Mouse (Mus musculus): ENCODE data around the gene Zfand3.
A peak's percentile ranks its signal among the peaks of the same experiment; 100 is the strongest.

The Zfand3 gene

GRCm38 (mm10) chr17:29998566-29999295 is 5.8 kb upstream of the Zfand3 start:
- DNase-seq (ENCODE audit: low spot score): no peak

DNA sequence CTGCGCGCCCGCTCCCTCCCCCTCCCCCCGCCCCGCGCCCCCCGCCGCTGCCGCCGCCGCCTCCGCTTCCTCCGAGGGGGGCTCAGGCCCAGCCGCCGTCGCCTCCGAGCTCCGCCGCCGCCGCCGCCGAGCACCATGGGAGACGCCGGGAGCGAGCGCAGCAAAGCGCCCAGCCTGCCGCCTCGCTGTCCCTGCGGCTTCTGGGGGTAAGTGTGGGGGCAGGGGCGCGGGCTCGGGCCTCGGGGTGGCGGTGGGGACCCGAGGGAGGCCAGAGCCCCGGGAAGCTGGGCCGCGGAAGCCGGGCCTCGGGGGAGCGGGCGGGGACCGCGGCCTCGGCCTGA is 540 bp downstream of the Zfand3 start:
- DNase-seq (ENCODE audit: low spot score): no peak

DNA sequence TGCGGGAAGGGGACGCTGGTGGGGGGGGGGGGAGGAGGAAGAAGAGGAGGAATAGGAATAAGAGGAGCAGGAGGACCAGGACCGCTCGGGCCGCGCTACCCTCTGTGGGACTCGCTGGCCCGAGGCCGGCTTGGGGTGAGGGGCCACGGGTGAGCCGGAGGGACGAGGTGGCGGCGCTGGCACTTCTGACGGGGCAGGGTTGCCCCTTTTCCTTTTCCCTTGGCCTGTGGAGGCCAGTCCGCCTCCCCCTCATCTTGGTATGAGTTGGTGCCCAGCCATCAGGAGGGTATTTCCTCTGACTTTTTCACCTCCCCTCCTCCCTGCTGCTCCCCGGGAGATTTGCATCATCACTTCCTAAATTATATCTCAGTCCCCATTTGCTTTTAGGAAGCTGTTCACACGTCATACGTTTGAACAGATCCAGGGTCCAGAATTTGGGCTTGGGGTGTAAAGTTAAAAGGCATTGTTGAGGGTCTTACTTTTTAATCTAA is 963 bp downstream of the Zfand3 start:
- DNase-seq (ENCODE audit: low spot score): peak; percentile 19

DNA sequence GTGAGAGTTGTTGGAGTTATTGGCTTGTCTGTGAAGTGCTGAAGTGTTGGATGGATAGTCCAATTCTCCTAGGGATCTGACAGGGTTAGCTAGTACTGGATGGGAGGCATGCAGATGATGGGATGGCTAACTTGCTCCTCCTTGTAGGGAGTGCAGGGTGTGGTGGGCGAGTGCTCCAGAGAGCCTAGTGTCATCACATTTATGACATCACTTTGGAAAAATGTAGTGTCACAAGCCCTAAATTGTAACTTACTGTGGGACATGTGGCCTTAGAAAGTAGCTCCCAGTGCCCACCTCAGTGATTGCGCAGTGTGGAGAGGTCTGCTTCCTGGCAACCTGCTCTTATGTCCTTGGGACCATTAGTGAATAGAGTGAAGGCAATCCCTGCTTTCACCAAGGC is 2.3 kb downstream of the Zfand3 start:
- no peak for DNase-seq (ENCODE audit: low spot score)

DNA sequence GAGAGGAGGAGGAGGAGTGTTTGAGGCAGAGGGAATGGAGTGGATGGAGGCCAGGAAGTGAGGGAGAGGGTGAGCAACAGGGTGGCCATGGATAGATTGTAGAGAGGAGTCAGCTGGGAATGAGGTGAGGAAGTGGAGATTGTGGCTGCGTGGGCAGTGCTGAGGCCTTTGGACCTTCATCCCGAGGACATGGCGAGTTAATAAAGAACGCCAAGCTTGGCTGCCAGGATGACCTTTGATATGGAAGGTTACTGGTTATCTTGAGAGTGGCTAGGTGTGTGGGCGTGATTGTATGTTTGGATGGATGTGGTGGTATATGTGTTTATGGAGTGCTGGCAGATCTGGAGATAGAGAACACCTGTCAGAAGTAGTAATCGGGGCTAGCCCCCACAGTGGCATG is 3.4 kb downstream of the Zfand3 start:
- no peak for DNase-seq (ENCODE audit: low spot score)

DNA sequence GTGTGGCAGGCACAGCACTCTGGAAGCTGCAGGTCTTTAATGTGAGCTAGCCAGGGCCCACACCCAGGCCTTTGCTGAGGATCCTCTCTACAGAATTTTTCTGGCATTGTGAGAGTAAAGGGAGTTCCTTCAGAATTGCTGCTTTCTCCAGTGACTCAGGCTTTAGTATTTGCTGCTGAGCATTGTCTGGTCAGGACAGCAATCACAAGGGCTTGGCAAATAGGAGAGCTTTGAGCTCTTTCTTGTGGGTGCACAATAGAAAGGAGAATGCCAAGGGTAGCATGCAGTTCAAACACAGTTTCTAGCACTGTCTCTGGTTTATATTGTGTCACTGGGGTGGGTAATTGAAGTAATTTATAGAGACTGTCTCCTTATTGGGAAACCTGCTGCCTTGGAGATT is 3.9 kb downstream of the Zfand3 start:
- DNase-seq (ENCODE audit: low spot score): no peak

- DNase-seq (ENCODE audit: low spot score): no peak
These were observed 10.1 kb downstream of the Zfand3 start for GRCm38 (mm10) chr17:30014660-30015059.

- no peak for DNase-seq (ENCODE audit: low spot score)
These were observed 14.5 kb downstream of the Zfand3 start for GRCm38 (mm10) chr17:30018927-30019610.

DNA sequence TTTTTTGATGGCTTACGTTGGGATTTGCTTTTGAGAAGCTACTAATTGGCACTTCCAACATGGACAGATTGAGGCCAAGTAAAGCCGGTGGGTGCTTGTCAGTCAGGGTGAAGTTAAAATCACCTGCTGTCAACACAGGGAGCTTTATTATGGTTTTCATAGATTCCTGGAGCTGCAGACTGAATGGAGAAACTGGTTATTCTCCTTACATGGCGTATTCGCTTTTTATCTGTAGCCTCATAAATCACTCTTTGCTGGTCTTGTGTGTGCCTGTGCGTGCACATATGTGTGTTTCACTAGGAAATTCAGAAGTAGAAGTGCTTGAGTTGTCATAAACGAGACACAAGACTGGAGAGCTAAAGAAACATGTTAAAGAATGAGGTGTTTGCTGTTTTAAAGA is 15.4 kb downstream of the Zfand3 start:
- no peak for DNase-seq (ENCODE audit: low spot score)

- DNase-seq (ENCODE audit: low spot score): peak; percentile 31
These were observed 20.1 kb downstream of the Zfand3 start for GRCm38 (mm10) chr17:30024651-30025050.

DNA sequence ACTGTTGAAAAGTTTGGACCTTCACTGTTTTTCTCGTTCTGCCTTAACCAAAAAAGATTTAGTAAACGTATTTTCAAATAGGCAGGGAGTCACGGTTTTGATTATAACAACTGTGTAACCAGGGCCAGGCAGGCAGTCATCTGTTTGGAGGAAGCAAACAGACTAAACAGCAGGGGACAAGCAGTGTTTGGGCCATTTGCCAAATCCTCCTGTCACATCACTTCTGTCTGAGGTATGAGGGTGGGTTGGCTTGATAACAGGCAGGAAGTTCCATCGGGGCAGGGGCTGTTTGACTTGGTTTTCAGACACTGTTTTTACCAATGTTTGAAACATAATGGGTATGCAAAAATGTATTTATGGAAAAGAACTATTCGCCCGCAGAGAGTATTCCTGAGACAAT is 22.1 kb downstream of the Zfand3 start:
- DNase-seq (ENCODE audit: low spot score): no peak

DNA sequence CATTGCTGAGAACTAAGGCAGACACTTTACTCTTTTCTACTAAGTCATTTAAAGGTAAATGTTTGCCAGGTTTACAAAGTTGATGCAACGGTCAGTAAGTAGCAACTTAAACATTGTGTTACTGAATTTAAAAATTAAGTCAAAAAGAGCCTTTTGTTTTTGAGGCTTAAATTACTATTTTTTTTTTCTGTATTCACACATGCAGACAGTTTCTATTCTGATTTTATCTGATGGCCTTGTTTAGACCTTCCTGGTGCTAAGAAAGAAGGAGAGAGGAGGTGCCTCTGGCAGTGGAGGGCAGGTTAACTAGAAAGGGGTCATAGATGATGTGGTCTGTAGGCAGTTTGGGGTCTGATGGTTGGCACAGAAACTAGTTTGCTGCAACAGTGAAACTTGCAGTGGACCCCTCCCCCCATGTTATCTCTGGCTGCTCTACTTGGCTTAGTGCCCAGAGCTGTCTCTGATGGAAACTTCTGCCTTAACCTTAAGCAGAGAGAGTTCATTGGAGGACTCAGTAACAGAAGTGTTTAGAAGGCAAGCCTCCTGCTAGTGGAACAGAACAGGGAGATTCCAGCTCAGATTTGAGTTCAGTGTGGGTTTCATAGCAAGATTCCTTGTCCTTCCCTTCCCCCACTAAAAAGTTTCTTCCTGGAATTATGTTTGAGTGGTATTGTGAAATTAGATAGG is 23.0 kb downstream of the Zfand3 start:
- DNase-seq (ENCODE audit: low spot score): peak; percentile 60

- DNase-seq (ENCODE audit: low spot score): no peak
These were observed 25.2 kb downstream of the Zfand3 start for GRCm38 (mm10) chr17:30029633-30030226.

- DNase-seq (ENCODE audit: low spot score): no peak
These were observed 28.3 kb downstream of the Zfand3 start for GRCm38 (mm10) chr17:30032796-30033195.

DNA sequence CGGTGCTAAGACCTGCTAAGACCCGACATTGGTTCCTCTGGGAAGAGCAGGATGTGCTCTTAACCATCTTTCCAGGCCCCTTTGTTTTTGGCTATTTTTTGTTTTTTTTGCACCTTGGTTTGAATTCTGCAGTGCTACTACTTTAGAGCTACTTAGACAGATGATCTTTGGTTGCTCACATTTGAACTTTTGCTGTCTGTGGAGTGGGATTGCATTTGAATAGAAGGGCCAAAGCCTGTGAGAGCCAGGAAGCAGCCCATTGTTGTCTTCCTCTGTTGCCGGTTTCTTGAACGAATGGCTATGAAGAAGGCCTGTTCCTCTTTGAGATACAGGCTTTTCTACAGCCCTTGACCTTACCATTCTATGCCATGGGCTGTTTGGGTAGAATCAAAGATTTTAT is 29.5 kb downstream of the Zfand3 start:
- DNase-seq (ENCODE audit: low spot score): no peak

- no peak for DNase-seq (ENCODE audit: low spot score)
These were observed 30.9 kb downstream of the Zfand3 start for GRCm38 (mm10) chr17:30035216-30036005.

DNA sequence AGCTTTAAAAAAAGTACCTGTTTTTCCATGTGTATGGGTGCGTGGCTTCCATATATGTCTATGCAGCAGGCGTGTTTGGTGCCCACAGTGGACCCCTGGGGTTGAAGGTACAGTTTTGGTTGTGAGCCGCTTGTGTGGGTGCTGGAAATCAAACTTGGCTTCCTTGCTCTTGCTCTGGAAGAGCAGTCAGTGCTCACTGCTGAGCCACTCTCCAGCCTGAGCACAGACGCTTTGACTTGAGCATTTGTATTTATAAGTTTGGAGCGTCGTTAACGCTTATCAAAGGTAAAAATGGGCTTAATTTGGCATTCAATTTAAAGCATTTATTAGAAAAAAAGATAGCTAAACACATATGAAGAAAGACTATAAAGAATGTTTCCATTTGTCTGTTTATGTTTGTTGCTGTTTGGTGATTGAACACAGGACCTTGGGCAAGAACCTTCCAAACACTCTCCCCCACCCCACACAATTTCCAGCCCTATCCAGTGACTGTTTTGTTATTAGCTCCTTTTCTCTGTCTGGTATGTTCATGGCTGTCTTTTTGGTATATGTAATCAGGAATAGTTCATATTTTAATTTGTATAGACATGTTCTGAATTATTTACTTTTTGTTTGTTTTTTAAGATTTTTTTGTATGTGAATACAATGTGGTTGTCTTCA is 38.8 kb downstream of the Zfand3 start:
- no peak for DNase-seq (ENCODE audit: low spot score)

- no peak for DNase-seq (ENCODE audit: low spot score)
These were observed 40.6 kb downstream of the Zfand3 start for GRCm38 (mm10) chr17:30045181-30045580.

DNA sequence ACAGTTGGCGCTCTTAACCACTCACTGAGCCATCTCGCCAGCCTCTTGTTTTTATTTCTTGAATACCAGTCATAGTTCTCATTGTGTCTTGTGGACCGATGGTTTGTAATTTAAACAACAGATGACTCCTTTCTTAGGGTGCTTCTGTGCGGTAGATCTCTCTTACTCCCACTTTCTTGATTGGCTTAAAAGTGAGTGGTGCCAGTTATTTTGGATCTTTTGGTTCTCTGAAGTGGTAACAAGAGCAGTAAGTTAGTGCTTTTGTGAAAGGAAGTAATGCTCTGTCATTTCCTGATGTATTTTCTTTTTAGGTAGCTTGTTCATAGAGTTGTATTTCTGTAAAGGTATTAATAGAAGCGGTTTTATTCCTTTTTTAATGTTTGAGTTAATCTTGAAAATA is 42.1 kb downstream of the Zfand3 start:
- DNase-seq (ENCODE audit: low spot score): no peak

GRCm38 (mm10) chr17:30051523-30052346 is 47.2 kb downstream of the Zfand3 start:
- no peak for DNase-seq (ENCODE audit: low spot score)

Measured in ovary, adult 18-20 months (tissue).